26 mouse cellular contexts compared by ENCODE assay signal in the genomic region with DNA sequence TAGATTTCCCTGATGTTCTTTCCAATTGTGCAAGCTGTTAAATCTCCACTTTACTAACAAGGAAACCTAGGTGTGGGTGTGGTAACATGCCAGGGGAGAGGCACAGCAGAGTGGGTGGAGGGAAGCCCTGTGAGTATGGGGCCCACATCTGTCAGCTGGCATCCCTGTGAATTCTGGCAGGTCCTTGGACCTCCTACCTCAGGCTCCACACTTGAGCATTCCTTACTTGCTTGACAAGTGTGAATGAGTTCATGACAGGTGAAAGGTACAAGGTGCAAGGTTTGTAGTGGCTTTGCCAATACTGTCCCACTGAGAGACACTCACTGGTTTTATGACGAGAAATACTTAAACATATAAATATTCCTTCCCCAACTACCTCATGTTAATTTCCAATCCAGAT. TPM values are rescaled to one million over a fixed set of nuclear protein-coding genes. Genes with fewer than 3 reads are reported as not detected.
DNase-seq lines count a peak whose midpoint lies in the region; ATAC-seq and TF ChIP-seq lines count a peak whose summit lies in the region.
"Had no signal": no experiment of that assay in that cellular context is flagged by ENCODE, and none has a peak within 500 bp of the region (broad histone marks: within the 10 kb centered on the region; RNA-seq: fewer than 3 reads in every experiment).

No protein-coding gene starts in this region.

- H3K4me1 ChIP-seq in lung, embryonic 14.5 days (ENCODE audit: insufficient read depth), result peaks cover 44% of the 10 kb centered on the region
- peaks cover 12% of the 10 kb centered on the region for H3K4me1 ChIP-seq in lung, postnatal 0 days (ENCODE audit: insufficient read depth, low read depth, low read length)
- H3K4me1 ChIP-seq in intestine, embryonic 15.5 days (replicated peaks), result peaks cover 14% of the 10 kb centered on the region; the same call in 1 of the 2 replicates
- H3K4me1 ChIP-seq in intestine, embryonic 16.5 days (ENCODE audit: control insufficient read depth, insufficient read depth, low read length), result peaks cover 12% of the 10 kb centered on the region

- H3K36me3 ChIP-seq in lung, embryonic 14.5 days (ENCODE audit: insufficient read depth), result no peaks in the 10 kb centered on the region
- H3K36me3 ChIP-seq in lung, postnatal 0 days (ENCODE audit: insufficient read depth, low read length), result no peaks in the 10 kb centered on the region
- H3K36me3 ChIP-seq in intestine, embryonic 15.5 days, result no peaks in the 10 kb centered on the region
- H3K36me3 ChIP-seq in intestine, embryonic 16.5 days (ENCODE audit: control insufficient read depth, insufficient read depth, low read length), result no peaks in the 10 kb centered on the region
- H3K36me3 ChIP-seq: forebrain, embryonic 10.5 days; heart, embryonic 10.5 days; heart, embryonic 13.5 days; hindbrain, embryonic 12.5 days; hindbrain, embryonic 15.5 days had no signal

- WGBS in lung, embryonic 14.5 days, result 24% methylated on average over 1 of the region's 1 CpGs
- WGBS in lung, postnatal 0 days, result 44% methylated on average over 1 of the region's 1 CpGs
- 76% methylated on average over 1 of the region's 1 CpGs for WGBS in intestine, embryonic 15.5 days
- 59% methylated on average over 1 of the region's 1 CpGs for WGBS in intestine, embryonic 16.5 days

- 0 out of 2 replicates have a peak overlapping the region, but pooled peaks have one; percentile 62 for H3K27ac ChIP-seq in lung, embryonic 14.5 days (ENCODE audit: low read depth)
- peak overlapping the region; percentile 29; the same call in 1 of the 2 replicates for H3K27ac ChIP-seq in lung, postnatal 0 days (ENCODE audit: low read length)
- no peak overlapping the region for H3K27ac ChIP-seq in intestine, embryonic 15.5 days
- H3K27ac ChIP-seq in intestine, embryonic 16.5 days (ENCODE audit: low read length), result no peak overlapping the region
- H3K27ac ChIP-seq: forebrain, embryonic 10.5 days; forebrain, embryonic 13.5 days; heart, adult 2 months; heart, embryonic 10.5 days; heart, embryonic 13.5 days; hindbrain, embryonic 12.5 days; hindbrain, embryonic 15.5 days had no signal

- no peak for ATAC-seq in lung, embryonic 14.5 days (ENCODE audit: insufficient read depth)
- ATAC-seq in lung, postnatal 0 days, result no peak
- peak; percentile 31; the same call in 1 of the 2 replicates for ATAC-seq in intestine, embryonic 15.5 days
- peak; percentile 62 for ATAC-seq in intestine, embryonic 16.5 days
- ATAC-seq: CD4-positive, CD25-positive, alpha-beta regulatory T cell, adult 4 months; forebrain, embryonic 16.5 days had no signal

- no peaks in the 10 kb centered on the region for H3K9me3 ChIP-seq in lung, embryonic 14.5 days (ENCODE audit: low read depth, low read length)
- no peaks in the 10 kb centered on the region for H3K9me3 ChIP-seq in lung, postnatal 0 days (ENCODE audit: low read length)
- H3K9me3 ChIP-seq in intestine, embryonic 15.5 days, result no peaks in the 10 kb centered on the region
- H3K9me3 ChIP-seq in intestine, embryonic 16.5 days (ENCODE audit: control insufficient read depth, low read length), result no peaks in the 10 kb centered on the region
- H3K9me3 ChIP-seq: forebrain, embryonic 10.5 days; forebrain, embryonic 13.5 days; heart, embryonic 10.5 days; heart, embryonic 13.5 days; hindbrain, embryonic 12.5 days; hindbrain, embryonic 15.5 days had no signal

- DNase-seq in lung, embryonic 14.5 days, result no peak
- no peak for DNase-seq in lung, adult 18-20 months
- no peak for DNase-seq in lung, postnatal 0 days (ENCODE audit: low spot score)
- no peak for DNase-seq in lung, postnatal 14 days
- no peak for DNase-seq in ovary, postnatal 14 days (ENCODE audit: low spot score)
- DNase-seq: adrenal gland, adult 2 months; cerebellum, adult 11 months; cerebellum, adult 2 months; gastrocnemius, postnatal 25 days; heart, adult 2 months; heart, postnatal 14 days had no signal

- H3K9ac ChIP-seq in lung, embryonic 14.5 days, result no peak overlapping the region
- no peak overlapping the region for H3K9ac ChIP-seq in lung, postnatal 0 days (replicated peaks; ENCODE audit: low read depth)
- no peak overlapping the region for H3K9ac ChIP-seq in intestine, embryonic 15.5 days
- H3K9ac ChIP-seq in intestine, embryonic 16.5 days (ENCODE audit: low read depth, low read length), result no peak overlapping the region
- H3K9ac ChIP-seq: forebrain, embryonic 13.5 days; heart, embryonic 13.5 days; hindbrain, embryonic 12.5 days; hindbrain, embryonic 15.5 days had no signal

- TF ChIP-seq EP300 in lung, postnatal 0 days (IDR thresholded peaks at IDR 0.05), result no peak

- H3K4me3 ChIP-seq in lung, embryonic 14.5 days (ENCODE audit: low read depth, low read length), result no peak overlapping the region
- no peak overlapping the region for H3K4me3 ChIP-seq in lung, postnatal 0 days (ENCODE audit: low read depth, low read length)
- H3K4me3 ChIP-seq in intestine, embryonic 15.5 days (replicated peaks), result no peak overlapping the region
- no peak overlapping the region for H3K4me3 ChIP-seq in intestine, embryonic 16.5 days (ENCODE audit: low read length)
- H3K4me3 ChIP-seq: forebrain, embryonic 10.5 days; forebrain, embryonic 13.5 days; heart, adult 2 months; heart, embryonic 10.5 days; heart, embryonic 13.5 days; hindbrain, embryonic 12.5 days; hindbrain, embryonic 15.5 days had no signal

- H3K4me2 ChIP-seq in lung, embryonic 14.5 days, result no peak overlapping the region
- no peak overlapping the region for H3K4me2 ChIP-seq in lung, postnatal 0 days (replicated peaks; ENCODE audit: low read depth, low read length)
- no peak overlapping the region for H3K4me2 ChIP-seq in intestine, embryonic 15.5 days (replicated peaks)
- no peak overlapping the region for H3K4me2 ChIP-seq in intestine, embryonic 16.5 days (ENCODE audit: low read depth, low read length)
- H3K4me2 ChIP-seq: forebrain, embryonic 13.5 days; heart, embryonic 13.5 days; hindbrain, embryonic 12.5 days; hindbrain, embryonic 15.5 days had no signal

- no peaks in the 10 kb centered on the region for H3K27me3 ChIP-seq in lung, embryonic 14.5 days (ENCODE audit: insufficient read depth, low read length)
- H3K27me3 ChIP-seq in lung, postnatal 0 days (replicated peaks; ENCODE audit: insufficient read depth, low read length), result no peaks in the 10 kb centered on the region
- no peaks in the 10 kb centered on the region for H3K27me3 ChIP-seq in intestine, embryonic 15.5 days (replicated peaks)
- no peaks in the 10 kb centered on the region for H3K27me3 ChIP-seq in intestine, embryonic 16.5 days (replicated peaks; ENCODE audit: control insufficient read depth, insufficient read depth, low read length)
- H3K27me3 ChIP-seq: forebrain, embryonic 13.5 days; heart, embryonic 13.5 days; hindbrain, embryonic 12.5 days; hindbrain, embryonic 15.5 days had no signal

- no peak for TF ChIP-seq CTCF in lung, embryonic 14.5 days (IDR thresholded peaks at IDR 0.05; ENCODE audit: low read depth)
- TF ChIP-seq CTCF in lung, postnatal 0 days (IDR thresholded peaks at IDR 0.05), result no peak

RNA-seq across cellular contexts. Expression of a gene that starts 4.4 kb away (rescaled TPM):
- polyA plus RNA-seq in lung, embryonic 14.5 days (2014; fragmentation: Nextera tagmentation; extraction: Ambion mirVana), result 0.16 and 0.32 TPM in 2 replicates
- 0.18 TPM in 2 replicates for polyA plus RNA-seq in lung, postnatal 0 days (2015; fragmentation: Nextera tagmentation; extraction: Ambion mirVana)
- 0.09 and 0.35 TPM in 2 replicates for polyA plus RNA-seq in intestine, embryonic 15.5 days (2015; fragmentation: Nextera tagmentation; extraction: Ambion mirVana)
- 0.09 and 0.34 TPM in 2 replicates for polyA plus RNA-seq in intestine, embryonic 16.5 days (2015; fragmentation: Nextera tagmentation; extraction: Ambion mirVana)
- polyA plus RNA-seq: adrenal gland, adult 2 months; C2C12; CD4-positive, CD25-positive, alpha-beta regulatory T cell, adult 4 months; embryonic facial prominence, embryonic 14.5 days; forebrain, embryonic 10.5 days; forebrain, embryonic 13.5 days; forebrain, embryonic 16.5 days; frontal cortex, adult 2 months; gonadal fat pad, adult 2 months; heart, adult 2 months; heart, embryonic 10.5 days; heart, embryonic 13.5 days; heart, embryonic 16.5 days; hindbrain, embryonic 12.5 days; hindbrain, embryonic 15.5 days had no signal

Comparison
In these comparisons a context has a peak if more than half of its experiments do, and no peak if none do; other contexts are left out.
1. ATAC-seq: peak in intestine, embryonic 15.5 days (single experiment) and intestine, embryonic 16.5 days (single experiment); none in lung, embryonic 14.5 days (single experiment) and lung, postnatal 0 days (single experiment).
2. H3K27ac ChIP-seq: peak in lung, embryonic 14.5 days (single experiment) and lung, postnatal 0 days (single experiment); none in intestine, embryonic 15.5 days (single experiment) and intestine, embryonic 16.5 days (single experiment).